Mouse (Mus musculus): ENCODE data around the gene Olfr520.

- no peak for TF ChIP-seq CHD2 (IDR thresholded peaks at IDR 0.05; ENCODE audit: low read depth, low read length)
- TF ChIP-seq ZC3H11A (IDR thresholded peaks at IDR 0.05; ENCODE audit: borderline replicate concordance, low read depth, low read length): no peak
- TF ChIP-seq MAFK (IDR thresholded peaks at IDR 0.05; ENCODE audit: insufficient read depth, low read depth, low read length): no peak
- no peak for TF ChIP-seq HCFC1 (IDR thresholded peaks at IDR 0.05; ENCODE audit: borderline replicate concordance, insufficient read depth, low read length)
- no peak for TF ChIP-seq ZNF384 (IDR thresholded peaks at IDR 0.05; ENCODE audit: low read depth, low read length)
These were observed 37.7 kb upstream of the Olfr520 start for GRCm38 (mm10) chr7:99692396-99692795.
